Mouse (Mus musculus) telencephalon, adult 2 months (tissue): Measurements from ENCODE around the gene Bbx.

ENCODE experiments used
- DNase-seq: peaks from one replicate; pipeline ENCODE4 v3.0.0-alpha.2; 2011; ENCODE audit warnings: low read depth, low spot score

Gene Bbx

DNA sequence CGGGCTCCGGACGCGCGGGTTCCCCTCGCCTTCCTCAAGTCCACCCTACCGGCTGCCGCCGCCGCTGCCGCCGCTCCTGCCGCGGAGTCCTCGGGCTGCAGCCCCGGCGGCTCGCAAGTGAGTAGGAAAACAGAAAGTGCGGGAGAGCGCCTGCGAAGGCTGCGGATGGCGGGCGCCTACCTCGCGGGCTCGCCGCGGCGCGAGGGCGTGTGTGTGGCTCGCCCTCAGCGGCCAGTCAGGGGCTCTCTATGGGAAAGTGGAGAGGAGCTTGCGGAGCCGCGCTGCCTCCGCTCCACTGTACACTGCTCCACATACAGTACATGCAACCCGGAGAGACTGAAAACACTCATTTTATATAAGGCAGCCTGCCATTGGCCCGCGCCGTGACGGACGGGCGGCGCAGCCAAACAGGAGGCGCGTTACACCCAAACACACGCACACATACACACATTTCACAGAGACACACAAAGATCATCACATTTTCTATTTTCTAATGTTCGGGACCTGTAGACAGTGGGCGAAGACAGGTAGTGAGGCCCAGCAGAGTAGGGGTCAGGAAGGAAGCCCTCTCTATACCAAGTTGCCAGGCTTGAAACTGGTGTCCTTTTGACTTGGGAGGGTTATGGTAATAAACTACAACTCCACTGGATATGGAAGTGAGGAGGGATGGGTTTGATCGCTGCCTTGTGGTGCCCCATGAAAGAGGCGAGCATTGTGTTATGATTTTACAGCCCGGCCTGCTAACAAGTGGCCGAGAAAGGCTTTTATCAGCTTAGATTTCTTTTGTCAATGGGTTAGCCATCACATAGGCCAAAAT lies at the start of gene Bbx:
Bbx (minus strand) TSS at position 329 of the 817 bp plus-strand sequence.
- peak; percentile 95 for DNase-seq

DNA sequence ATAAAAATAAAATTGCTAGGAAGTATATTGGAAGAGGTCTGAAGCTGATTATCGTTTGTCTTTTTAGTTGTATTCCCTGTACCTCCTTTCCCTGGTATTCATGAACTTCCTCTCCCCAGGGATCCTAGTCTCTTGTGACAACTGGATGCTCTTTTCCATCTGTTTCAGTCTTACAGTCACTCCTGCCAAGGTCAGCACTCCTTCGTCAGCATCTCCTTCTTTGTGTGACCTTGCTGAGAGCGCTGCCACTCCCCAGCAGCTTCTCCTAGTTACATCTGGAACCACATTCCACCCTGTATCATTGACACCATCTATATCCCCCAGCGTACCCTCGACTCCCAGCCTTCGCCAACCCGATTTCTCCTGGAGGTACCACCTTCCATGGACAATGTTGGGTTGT lies 49.7 kb upstream of the Bbx start:
- DNase-seq, result no peak

DNA sequence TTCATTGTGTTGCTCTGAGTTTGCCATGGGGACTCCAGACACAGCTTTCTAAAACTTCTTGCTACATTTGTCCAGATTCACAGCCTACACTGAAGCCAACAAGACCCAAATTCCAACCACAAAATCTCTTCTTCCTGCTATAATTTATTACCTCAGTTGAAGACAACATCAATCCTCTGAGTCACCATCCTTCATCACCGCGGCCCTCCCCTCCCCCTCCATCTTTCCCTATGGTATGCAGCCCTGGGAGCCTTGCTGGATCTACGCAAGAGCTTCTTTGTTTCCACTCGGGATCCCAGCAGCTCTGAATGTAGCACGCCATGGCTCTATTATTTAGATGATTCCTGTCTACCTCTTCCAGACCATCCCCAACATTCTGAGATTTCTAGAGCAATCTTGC lies 49.2 kb upstream of the Bbx start:
- DNase-seq, result no peak

DNA sequence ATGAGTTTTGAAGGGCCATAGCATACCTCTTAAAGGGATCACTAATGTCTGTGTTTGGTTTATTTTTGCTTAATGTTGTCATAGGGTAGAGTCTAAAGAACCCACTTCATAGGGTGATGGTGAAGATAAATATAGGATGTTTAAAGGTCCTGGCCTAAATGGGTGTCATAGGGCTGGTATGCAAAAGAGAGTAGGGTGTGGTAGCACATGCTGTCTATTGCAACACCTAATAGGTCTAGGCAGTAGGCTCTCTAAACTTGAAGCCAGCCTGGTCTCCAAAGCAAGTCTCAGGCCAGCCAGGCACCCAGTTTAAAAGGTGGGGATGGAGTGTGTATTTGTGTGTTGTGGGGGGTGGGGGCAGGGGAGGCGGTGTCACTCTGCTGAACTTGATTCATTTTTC lies 46.5 kb upstream of the Bbx start:
- no peak for DNase-seq

DNA sequence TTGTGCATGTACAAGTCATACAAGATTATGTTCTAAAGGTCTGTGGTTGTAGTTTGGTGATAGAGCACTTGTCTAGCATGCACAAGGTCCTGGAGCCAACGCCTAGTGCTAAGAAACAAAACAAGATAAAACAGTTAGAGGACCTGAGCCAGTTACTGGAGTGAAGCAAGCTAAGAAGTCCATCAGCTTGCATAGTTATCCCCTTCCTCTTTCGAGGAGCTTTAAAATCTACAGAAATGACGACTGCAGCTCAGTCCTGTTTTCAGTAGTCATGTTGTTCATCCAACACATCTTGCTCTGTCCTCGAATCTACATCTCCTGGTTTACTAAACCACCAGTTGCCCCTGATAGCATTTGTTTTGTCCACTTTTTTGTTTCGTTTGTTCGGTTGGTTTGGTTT lies 45.4 kb upstream of the Bbx start:
- no peak for DNase-seq

DNA sequence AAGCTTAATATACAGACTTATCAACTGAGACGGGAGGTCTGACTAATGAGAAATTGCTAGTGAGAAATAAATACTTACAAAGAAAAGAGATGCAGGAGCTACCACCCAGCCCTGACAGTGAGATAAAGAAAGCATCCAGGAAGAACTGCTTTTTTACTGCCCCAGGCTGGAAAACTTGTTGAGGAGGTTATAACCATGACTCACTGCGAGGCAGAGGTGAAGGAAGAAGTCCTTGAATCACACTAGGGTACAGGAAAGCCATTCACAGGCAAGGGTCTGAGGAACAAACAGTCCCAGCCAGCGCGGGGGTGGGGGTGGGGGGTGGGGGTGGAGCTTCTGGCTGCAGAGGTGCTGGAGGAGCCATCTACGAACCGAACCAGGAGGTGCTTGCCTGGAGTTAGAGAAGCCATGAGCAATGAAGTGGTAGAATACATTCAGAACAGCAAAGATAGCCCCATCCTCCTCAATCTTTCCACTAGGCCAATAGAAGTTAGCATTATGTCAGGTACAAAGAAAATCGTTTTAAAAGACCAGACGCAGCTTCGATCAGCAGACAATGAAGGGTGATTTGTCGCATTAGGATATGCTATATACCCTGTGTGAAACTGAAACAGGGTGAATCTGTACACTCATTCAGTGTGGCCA lies 30.2 kb upstream of the Bbx start:
- DNase-seq, result no peak

DNA sequence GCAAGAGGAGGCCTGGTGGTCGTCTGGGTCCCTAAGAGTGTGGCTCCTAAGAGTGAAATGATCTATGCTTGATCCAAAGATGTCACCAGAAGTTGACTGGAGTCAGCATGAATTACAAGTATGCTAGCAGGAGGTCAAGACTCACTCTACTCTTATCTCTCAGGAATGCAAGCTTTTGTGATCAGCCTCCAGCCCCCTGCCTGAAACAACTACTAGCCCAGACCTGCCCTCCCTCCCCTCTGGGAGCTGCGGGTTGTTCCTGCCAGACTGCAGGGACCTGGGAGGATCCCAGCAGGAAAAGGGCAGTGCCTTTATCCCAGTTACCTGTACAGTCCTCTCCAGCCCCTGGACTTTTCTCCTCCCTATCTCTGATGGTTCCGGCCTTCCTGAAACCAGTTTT lies 27.0 kb upstream of the Bbx start:
- no peak for DNase-seq

DNA sequence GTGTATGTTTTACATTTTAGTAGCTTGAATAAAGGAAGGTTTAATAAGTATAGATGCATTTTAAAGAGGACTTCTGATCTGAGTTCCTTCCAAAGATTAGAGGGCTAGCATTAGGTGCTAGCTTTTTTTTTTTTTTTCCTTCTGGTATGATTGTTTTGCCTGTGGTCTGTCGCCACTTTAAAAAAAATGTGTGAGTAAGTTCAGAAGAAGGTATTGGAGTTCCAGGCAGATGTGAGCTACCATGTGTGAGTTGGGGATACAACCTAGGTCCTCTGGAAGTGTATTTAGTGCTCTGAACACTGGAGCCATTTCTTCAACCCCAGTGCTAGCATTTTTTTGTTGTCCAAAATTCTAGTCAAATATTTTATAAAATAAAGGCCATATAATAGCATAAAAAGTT lies 23.9 kb upstream of the Bbx start:
- DNase-seq, result no peak

DNA sequence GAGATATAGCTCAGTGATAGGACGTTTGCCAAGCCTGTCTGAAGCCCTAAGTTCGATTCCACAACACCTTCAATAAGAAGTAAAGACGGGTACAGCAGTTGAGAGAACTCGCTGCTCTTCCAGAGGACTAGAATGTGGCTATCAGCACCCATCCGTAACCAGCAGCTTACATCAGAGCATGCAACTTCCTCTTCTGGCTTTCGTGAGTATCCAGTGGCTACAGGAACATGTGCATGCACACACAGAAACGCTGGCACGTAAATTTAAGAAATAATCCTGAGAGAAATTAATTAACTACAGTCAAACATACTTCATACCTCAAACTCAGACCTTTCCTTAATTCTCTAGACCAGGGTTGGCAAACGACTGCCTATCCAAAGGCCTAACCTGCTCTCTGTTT lies 16.9 kb upstream of the Bbx start:
- no peak for DNase-seq

DNA sequence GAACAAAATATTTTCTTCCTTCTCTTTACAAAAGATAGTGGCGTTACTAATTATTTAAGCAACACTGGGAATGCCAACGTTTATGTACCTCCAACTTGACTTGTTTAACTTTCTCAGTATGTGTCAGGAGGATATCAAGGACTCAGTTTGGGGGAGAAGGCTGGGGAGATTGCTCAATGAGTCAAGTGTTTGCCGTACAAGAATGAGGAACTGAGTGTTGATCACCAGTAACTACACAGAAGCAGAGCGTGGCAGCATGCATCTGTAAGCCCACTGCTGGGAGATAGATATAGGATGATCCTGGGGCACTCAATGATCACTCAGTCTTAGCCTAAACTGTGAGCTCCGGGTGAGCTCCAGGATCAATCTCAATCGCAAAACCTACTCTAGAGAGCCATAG lies 12.8 kb upstream of the Bbx start:
- DNase-seq, result no peak

DNA sequence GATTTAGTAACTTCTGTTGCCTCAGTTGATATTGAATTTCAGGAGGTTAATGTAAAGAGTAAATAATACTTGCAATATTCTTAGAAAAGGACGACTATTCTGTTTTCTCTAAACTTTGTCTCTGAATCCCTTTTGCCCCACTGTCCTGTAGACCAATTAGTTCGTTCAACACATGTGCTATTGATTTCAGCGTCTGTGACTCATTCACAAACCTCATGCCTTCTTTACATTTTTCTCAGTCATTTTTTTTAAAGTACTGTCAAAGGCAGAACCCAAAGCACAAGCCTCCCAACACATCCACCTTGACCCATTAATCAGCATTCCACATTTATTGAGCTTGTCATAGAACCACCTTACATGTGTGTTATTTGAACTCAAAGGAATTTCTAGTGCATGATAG lies 6.6 kb upstream of the Bbx start:
- DNase-seq, result no peak

DNA sequence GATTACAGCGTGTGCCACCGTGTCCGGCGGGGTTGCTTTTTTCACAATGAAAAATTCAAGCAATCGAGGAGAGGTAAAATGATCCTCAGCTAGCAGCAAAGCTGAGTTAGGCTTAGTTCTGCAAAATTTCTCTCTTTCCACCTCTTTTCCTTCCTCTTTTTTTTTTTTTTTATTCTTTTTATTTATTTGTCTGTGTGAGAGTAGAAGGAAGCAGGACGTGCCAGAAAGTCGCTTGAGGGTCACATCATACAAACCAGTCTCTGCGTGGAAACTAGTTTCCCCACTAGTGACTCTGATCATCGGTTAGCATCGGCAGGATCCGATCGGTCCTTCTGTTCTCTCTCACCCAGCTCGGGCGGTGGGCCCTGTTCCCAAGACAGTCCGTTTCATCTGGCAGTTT lies 5.6 kb upstream of the Bbx start:
- no peak for DNase-seq

DNA sequence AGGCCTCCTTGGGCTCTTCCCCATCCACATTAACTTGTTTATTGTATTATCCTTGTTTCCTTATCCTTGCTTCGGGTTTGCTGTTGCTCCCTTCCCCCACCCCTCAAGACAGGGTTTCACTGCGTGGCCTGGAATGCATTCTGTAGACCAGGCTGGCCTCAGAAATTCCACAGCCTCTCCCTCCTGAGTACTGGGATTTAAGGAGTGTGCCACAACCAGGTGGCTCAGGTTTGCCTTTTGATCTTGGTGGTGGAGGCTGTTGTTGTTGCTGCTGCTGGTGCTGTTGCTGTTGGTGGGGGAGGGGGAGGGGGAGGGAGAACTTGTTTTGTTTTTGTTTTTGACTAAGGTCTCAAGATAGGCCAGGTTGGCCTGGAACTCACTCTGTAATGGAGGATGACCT lies 5.1 kb upstream of the Bbx start:
- no peak for DNase-seq

DNA sequence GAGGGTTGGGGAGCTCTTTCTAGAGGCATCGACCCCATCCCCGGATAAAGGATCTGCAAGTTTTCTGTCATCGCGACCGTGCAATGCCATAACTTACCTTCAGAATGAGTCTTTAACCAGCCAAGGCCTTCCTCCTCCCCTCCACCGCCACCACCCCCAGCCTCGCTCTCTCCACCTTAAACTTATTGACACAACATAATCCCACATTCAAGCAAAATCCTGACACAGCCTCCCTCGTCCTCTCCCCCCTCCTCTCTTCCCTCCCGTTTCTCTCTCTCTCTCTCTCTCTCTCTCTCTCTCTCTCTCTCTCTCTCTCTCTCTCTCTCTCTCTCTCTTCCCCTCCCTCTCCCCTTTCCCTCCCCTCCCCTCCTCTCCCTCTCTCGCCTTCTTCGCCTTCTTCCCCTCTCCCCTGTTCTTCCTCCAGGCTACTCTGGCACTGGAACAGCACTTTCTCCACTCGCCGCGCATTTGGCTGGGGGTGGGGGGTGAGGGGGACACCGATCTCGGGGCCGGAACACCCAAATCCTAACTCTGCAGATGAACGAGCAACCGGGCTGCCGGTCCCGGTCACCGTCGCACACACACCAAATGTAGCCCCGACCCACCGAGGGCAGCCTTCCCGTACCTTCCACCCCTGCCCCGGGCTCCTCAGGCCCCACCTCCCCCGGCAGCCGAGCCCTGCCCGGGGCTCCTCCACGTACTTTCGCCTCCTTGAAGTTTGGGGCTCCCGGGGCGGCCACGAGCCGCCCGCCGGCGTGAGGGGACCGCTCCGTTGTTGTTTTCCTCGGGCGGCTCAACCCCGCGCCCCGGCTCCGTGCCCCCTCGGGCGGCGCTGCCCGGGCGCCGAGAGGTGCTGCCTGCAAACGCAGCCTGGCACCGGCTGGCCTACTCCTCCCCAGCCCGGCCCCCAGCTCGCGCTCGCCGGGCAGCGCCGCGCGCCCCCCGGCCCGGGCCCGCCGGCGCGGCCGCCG lies 894 bp downstream of the Bbx start:
- no peak for DNase-seq

DNA sequence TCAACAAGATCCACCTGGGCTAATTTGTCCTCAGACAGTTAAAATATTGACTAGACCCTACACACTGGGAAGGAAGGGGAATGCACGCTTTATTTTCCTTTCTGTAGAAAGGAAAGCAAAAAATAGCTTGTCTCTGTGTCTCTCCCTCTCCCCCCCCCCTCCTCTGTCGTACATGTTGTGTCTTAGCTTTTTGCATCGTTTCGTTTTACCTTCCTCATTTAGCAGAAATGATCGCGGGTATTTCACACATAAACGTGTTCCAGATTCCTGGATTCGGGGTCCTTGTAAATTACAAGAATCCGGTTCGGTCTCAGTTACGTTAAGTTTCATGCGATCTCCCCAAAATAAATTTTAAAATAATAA lies 1.7 kb downstream of the Bbx start:
- DNase-seq, result no peak

DNA sequence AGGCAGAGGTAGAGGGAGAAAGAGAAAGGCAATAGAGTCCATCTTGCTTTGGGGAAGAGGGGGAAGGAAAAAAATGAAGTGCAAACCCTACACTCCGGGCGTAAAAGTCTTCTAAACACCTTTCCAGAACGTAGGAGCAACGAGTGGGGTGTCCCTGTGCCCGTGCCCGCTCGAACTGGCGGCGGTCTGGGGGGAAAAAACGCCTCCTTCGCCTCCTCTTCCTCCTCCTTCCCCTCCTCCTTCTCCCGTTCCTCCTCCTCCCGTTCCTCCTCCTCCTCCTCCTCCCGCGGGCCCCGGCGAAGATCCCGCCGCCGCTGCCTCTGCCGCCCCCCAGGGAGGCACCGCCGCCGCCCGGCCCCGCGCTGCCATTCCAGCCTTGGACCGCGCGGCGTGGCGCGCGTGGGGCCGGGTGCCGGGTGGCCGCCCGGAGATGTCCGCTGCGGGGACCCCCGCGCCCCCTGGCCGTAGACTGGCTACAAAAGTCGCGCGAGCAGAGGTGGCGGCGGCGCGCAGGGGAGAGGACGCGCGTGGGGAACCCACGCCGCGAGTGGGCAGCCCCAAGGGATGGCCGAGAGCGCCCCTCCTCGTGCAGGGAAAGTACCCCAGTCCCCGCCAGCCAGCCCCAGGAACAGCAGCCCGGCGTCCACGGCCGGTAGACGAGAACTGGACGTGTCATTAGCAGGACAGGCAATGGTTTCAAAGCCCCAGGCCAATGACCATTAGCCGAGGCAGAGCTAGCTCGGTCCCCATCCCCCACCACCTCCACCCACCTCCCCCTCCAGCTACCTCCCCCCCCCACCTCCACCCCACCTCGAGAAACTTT lies 2.3 kb downstream of the Bbx start:
- DNase-seq, result no peak

DNA sequence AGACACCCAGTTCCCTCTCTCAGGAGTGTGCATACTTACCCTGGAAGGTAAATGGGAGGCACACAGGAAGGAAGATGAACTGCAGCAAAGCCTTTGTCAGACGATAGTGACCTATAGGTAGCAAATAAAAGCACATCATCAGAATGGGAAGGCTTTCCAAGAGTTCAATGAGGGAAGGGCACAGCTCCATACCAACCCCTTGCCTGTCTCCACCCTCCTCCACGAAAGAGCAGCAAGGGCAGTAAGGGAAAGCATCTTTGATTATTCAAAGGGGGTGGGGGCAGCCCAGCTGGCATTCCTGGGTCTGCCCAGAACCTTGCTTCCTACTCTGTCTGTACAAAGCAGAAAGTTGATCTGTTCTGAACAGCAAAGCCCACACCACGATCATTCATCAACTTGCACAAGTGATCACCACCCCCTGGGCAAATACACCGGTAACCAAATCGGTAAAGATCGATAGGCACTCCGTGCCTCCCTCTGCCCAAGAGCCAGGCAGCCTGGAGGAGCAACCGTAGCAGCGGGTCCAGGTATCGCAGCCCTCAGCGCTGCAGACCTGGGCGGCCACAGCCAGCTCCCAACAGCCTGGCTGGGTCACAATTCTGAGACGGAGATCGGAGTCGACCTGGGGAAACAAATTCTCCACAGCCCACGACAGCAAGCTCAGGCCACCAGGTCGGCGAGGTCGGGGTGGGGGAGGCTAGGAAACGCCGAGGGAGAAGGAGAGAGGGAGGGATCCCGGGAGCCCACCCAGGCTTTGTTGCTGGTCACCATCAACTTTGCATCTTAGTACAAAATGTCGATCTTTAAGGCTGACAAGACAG lies 3.1 kb downstream of the Bbx start:
- DNase-seq, result no peak

DNA sequence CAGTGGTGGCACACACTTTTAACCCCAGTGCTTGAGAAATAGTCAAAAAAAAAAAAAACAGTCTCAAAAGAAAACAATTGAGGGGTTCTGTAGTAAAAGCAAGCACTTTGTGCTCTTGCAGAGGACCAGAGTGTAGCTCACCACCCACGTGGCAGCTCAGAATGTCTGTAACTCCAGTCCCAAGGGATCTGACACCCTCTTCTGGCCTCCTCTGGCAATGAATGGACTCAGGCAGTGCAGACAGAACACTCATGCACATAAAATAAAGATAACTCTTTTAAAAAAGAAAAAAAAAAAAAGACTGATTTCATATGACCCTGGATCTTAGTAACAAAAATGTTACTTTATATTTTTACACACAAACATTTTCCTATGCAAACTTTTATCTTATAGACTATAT lies 12.1 kb downstream of the Bbx start:
- DNase-seq, result no peak

DNA sequence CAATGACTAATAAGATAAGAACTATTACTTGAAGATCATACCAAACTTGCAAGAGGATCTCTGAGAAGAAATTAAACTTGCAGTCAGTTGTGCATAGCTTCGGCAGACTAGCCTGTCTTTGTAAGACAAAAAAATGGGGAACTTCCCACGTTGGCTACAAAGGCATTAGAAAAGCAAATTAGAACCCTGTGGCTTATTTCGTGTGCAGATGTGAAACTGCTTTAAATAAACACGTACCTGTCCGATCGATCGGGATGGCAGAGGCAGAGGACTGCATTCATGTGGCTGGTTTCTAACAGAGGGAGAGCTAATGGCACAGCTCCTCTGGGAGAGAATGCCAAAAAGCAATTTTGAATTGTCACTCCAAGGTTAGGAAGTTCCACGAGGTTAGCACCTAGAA lies 16.8 kb downstream of the Bbx start:
- DNase-seq, result no peak

DNA sequence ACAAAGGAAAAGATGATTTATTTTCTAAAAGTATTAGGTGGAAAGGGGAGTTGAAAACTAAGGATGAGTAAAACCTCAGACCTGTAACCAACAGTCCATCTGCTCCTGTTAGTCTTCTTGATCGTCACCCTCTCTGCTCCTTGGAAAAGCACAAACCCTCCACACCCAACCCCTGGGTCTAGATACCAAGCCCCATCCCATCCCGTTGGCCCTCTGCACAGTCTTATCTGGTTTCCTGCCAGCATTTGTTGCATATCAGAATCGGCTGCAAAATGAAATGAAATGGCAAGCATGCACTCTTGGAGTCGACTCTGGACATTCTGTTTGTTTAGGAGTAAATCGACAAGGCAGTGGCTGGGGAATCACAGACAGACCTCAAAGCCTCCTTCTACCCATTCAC lies 29.3 kb downstream of the Bbx start:
- no peak for DNase-seq

DNA sequence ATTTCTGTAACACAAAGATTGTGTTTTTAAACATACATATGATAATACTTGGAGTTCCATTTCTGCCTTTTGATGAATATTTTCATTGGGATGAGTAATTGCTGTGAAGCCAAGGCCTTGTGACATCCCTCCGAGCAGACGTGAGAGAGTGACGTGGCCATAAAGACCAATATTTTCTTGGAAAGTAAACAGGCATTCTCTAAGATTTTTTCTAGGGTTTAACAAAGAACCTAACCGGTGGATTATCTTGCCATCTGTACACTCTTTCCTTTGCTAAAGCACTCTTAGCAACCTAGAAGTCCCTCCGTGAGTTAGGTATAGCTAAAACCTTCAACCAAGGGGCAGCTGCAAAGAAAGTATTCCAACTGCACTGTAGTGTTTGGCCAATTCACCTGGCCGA lies 32.4 kb downstream of the Bbx start:
- DNase-seq, result no peak
